Mouse (Mus musculus) intestine, embryonic 16.5 days (tissue): ENCODE data around the gene Hyal2. TPM values are rescaled to one million over a fixed set of nuclear protein-coding genes. Genes with fewer than 3 reads are reported as not detected.

Experiments
- ATAC-seq: fragments of 200-750 bp; cut with Nextera tagmentation; 2 replicates; pipeline ENCODE4 v1.8.0; 2017; ENCODE audit warnings: moderate TSS enrichment, moderate library complexity
- H3K27ac ChIP-seq: fragments of 300-500 bp; sonication (generic); 2 replicates; pipeline ENCODE4 v1.5.1; 2014; ENCODE audit warnings: mild to moderate bottlenecking, low read length
- H3K27me3 ChIP-seq: fragments of 300-500 bp; sonication (generic); replicated peaks from 2 replicates; pipeline ENCODE4 v1.6.1; 2014; ENCODE audit warnings: low read length, control low read depth, mixed read lengths; ENCODE audit not compliant: control insufficient read depth, insufficient read depth
- H3K36me3 ChIP-seq: fragments of 300-500 bp; sonication (generic); 2 replicates; pipeline ENCODE4 v1.6.1; 2014; ENCODE audit warnings: low read length, control low read depth; ENCODE audit not compliant: control insufficient read depth, insufficient read depth
- H3K4me1 ChIP-seq: fragments of 300-500 bp; sonication (generic); 2 replicates; pipeline ENCODE4 v1.6.1; 2014; ENCODE audit warnings: low read length, control low read depth, mixed read lengths; ENCODE audit not compliant: control insufficient read depth, insufficient read depth
- H3K4me2 ChIP-seq: fragments of 300-500 bp; sonication (generic); 2 replicates; pipeline ENCODE4 v1.6.1; 2014; ENCODE audit warnings: low read depth, low read length, control low read depth
- H3K4me3 ChIP-seq: fragments of 300-500 bp; sonication (generic); 2 replicates; pipeline ENCODE4 v1.5.1; 2014; ENCODE audit warnings: mild to moderate bottlenecking, low read length
- H3K9ac ChIP-seq: fragments of 300-500 bp; sonication (generic); 2 replicates; pipeline ENCODE4 v1.6.1; 2014; ENCODE audit warnings: low read depth, low read length
- H3K9me3 ChIP-seq: fragments of 300-500 bp; sonication (generic); 2 replicates; pipeline ENCODE4 v1.6.1; 2016; ENCODE audit warnings: low read length, control low read depth; ENCODE audit not compliant: control insufficient read depth
- WGBS: fragments of 180-500 bp; shearing (Covaris S2); extraction: QIAGEN DNeasy Blood & Tissue Kit; methylation state at CpG from one replicate; pipeline ENCODE4 v1.1.7; 2014; 5-methylcytosine and 5-hydroxymethylcytosine counted together
- polyA plus RNA-seq: library from polyadenylated mRNA; unstranded; fragments of >200 nt; fragmentation: Nextera tagmentation; extraction: Ambion mirVana; gene quantifications from 2 replicates; pipeline ENCODE4 v1.2.1, GENCODE M21; 2015

Hyal2 gene
- 88.2 and 91.2 TPM in 2 replicates for polyA plus RNA-seq

DNA sequence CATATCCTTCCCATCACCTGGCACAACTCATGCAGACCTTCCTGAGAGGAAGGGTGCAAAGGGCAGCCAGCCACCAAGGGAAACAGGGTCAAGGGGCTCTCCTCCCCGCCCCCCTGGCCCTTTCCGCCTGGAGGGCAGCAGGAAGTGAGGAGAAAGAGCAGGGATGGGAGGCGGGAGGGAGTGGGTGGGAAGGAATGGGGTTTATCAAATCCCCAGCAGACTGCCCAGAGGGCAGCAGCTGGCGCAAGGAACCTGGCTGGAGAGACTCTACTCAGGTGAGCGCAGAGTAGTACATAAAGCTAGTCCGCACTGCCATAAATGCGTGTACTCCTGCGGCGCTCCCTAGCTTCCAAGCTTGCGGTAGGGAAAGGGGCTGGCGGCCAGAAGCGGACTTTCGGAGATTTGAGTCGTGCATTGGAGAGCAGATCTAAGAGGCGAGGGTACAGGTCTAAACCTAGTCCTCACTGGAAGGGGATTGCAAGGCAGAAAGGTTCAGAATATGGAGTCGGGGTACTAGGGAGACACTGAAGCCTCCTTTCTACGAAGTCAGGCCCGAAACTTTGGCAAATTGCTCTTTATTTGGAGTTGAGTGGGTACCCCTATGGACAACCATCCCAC is at the start of gene Hyal2:
Gene Hyal2 (plus strand): TSS at position 244 of the 618 bp plus-strand sequence.
- peaks cover 56% of the 10 kb centered on the region for H3K4me1 ChIP-seq

DNA sequence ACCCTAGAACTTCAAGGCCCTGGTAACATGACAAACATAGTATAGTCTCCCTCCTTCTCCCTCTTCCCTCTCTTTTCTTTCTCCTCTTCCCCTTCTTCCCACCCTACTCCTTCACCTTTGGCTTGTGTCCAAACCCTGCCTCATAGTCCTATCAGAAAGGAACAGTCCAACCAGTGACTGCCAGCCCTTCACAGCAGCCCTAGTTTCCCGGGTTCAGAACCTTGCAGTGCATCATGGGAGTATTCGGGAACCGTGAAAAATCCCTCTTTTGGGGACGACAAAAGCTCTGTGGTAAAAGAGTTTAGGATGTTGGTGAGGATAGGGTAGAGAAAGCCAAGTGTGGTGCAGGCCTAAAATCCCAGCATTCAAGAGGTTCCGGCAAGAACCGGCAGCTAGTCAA is 47.4 kb upstream of the Hyal2 start:
- H3K9ac ChIP-seq: no peak overlapping the region
- no peak for ATAC-seq
- H3K4me2 ChIP-seq: no peak overlapping the region
- H3K9me3 ChIP-seq: no peaks in the 10 kb centered on the region
- peaks cover 24% of the 10 kb centered on the region for H3K4me1 ChIP-seq
- no peak overlapping the region for H3K27ac ChIP-seq
- H3K4me3 ChIP-seq: no peak overlapping the region
- no peaks in the 10 kb centered on the region for H3K36me3 ChIP-seq
- peaks cover 4% of the 10 kb centered on the region; the same call in 1 of the 2 replicates for H3K27me3 ChIP-seq
- WGBS: 68% methylated on average over 6 of the region's 6 CpGs

More for the DNA sequence above, at the start of gene Hyal2:
- no peak for ATAC-seq
- 6% methylated on average over 18 of the region's 18 CpGs for WGBS
- Histone ChIP-seq H3K4me3 (peak within 1 kb of the TSS; percentile 78), H3K9ac (peak within 1 kb of the TSS; percentile 85), H3K36me3 (peaks cover 6% of the 10 kb centered on the region; the same call in 1 of the 2 replicates), H3K4me2 (peak within 1 kb of the TSS; percentile 74), H3K9me3 (no peaks in the 10 kb centered on the region), H3K27me3 (no peaks in the 10 kb centered on the region), H3K27ac (peak within 1 kb of the TSS; percentile 72)

DNA sequence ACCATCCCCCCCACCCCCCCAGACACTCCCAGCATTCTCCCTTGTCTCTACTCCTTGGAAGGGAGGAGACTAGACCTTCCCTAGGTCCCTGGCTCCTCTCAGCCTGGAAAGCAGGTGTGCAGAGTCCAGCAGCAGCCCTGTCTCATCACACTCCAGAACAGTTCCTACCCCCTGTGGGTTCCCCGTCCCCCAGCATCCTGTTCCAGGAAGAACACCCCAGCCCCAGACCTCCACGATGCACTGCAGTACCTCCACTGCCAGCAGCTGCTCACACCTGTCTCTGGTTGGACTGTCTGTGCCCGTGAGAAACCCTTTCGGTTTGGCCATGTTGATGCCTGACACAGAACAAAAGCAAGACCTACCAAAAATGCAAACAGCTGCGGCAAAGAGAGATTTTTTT is 46.6 kb upstream of the Hyal2 start:
- no peak overlapping the region for H3K27ac ChIP-seq
- no peak overlapping the region for H3K4me3 ChIP-seq
- H3K4me2 ChIP-seq: peak overlapping the region; percentile 53; the same call in 1 of the 2 replicates
- H3K36me3 ChIP-seq: no peaks in the 10 kb centered on the region
- H3K4me1 ChIP-seq: peaks cover 24% of the 10 kb centered on the region
- peaks cover 5% of the 10 kb centered on the region for H3K27me3 ChIP-seq
- no peak for ATAC-seq
- 41% methylated on average over 5 of the region's 5 CpGs for WGBS
- H3K9me3 ChIP-seq: no peaks in the 10 kb centered on the region
- 0 out of 2 replicates have a peak overlapping the region, but pooled peaks have one; percentile 60 for H3K9ac ChIP-seq

DNA sequence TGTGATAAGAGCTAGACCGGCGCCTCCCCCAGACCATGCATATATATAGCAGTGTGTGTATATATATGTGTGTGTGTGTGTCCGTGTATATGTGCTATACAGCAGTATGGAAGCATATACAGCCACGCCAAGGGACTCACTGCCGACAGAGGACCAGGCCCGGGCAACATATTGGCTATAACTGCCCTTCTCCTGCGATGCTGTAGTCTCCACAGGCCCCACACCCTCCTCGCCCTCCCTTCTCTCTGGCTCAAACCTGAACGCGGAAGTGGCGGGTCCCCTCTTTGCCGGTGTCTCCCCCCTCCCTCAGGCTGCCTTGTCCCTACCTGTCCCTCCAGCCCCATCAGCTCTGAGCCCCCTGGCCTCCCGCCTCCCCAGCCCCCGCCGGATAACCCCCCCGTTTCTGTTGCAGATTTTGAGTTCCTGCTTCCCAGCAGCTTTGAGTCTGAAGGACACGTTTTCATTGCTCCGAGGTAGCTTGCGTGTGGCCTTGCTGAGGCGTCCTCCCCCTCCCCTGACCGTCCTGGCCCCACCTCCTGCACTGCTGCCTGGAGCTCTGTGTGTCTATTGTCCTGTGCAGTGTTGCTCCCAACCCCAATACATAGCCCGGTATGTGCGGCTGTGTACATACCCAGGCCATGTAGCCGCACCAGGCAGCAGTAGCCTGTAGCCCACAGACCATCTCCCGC is 45.9 kb upstream of the Hyal2 start:
- Histone ChIP-seq H3K36me3 (no peaks in the 10 kb centered on the region), H3K4me1 (peaks cover 28% of the 10 kb centered on the region), H3K9me3 (no peaks in the 10 kb centered on the region), H3K4me2 (peak overlapping the region; percentile 53), H3K4me3 (peak overlapping the region; percentile 31), H3K9ac (peak overlapping the region; percentile 60), H3K27me3 (peaks cover 7% of the 10 kb centered on the region), H3K27ac (no peak overlapping the region)
- WGBS: 16% methylated on average over 25 of the region's 25 CpGs
- ATAC-seq: peak; percentile 50

DNA sequence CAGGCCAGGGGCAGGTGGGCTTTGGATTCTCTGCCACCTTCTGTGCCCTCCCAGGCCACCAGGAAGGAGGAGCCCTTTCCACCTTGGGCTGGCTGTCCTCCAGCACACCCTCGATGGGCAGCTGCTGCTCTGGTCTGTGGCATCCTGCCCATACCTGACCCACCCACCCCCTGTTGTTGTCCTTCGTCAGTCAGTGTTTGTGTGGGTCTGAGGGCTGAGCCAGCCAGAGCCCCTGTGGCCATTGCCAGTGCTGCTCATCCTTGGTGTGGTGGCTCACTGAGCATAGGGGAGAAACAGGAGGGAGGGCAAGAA is 45.4 kb upstream of the Hyal2 start:
- ATAC-seq: no peak
- peak overlapping the region; percentile 60 for H3K9ac ChIP-seq
- no peaks in the 10 kb centered on the region for H3K36me3 ChIP-seq
- peak overlapping the region; percentile 31 for H3K4me3 ChIP-seq
- WGBS: 34% methylated on average over 2 of the region's 2 CpGs
- no peaks in the 10 kb centered on the region for H3K9me3 ChIP-seq
- H3K4me1 ChIP-seq: peaks cover 28% of the 10 kb centered on the region
- peaks cover 10% of the 10 kb centered on the region for H3K27me3 ChIP-seq
- H3K4me2 ChIP-seq: peak overlapping the region; percentile 53
- no peak overlapping the region for H3K27ac ChIP-seq

DNA sequence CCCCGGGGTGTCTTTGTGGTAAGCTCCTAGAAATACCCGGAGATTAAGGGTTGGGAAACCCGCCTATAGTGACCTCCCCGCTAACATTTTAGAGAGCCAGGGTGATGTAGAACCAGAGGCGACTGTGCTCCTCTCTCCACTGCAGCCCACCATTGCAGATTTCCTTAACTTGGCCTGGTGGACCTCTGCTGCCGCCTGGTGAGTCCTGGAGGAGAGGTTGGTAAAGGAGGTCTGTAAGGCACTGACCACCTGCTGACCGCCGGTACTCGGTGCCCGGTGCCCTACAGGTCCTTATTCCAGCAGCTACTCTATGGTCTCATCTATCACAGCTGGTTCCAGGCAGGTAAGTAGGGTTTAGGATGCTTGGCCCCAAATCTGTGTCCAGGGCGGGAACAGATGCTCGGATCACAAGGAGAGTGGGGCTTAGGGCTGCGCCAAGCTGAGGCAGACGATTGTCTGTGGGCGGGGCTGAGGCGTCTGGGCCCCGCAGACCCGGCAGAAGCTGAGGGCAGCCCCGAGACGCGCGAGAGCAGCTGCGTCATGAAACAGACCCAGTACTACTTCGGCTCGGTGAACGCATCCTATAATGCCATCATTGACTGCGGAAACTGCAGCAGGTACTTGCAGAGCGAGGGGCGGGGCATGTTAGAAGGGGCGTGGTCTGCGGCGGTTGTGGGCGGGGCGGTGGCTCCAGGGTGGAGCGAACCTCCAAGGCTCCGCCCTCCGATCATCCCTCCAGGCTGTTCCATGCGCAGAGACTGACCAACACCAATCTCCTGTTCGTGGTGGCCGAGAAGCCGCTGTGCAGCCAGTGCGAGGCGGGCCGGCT is 41.3 kb upstream of the Hyal2 start:
- Histone ChIP-seq H3K9me3 (no peaks in the 10 kb centered on the region), H3K36me3 (no peaks in the 10 kb centered on the region), H3K27ac (no peak overlapping the region), H3K27me3 (peaks cover 14% of the 10 kb centered on the region), H3K4me2 (peak overlapping the region; percentile 88), H3K9ac (peak overlapping the region; percentile 61), H3K4me1 (peaks cover 21% of the 10 kb centered on the region), H3K4me3 (peak overlapping the region; percentile 49)
- 6% methylated on average over 44 of the region's 44 CpGs for WGBS
- ATAC-seq: peak; percentile 76

DNA sequence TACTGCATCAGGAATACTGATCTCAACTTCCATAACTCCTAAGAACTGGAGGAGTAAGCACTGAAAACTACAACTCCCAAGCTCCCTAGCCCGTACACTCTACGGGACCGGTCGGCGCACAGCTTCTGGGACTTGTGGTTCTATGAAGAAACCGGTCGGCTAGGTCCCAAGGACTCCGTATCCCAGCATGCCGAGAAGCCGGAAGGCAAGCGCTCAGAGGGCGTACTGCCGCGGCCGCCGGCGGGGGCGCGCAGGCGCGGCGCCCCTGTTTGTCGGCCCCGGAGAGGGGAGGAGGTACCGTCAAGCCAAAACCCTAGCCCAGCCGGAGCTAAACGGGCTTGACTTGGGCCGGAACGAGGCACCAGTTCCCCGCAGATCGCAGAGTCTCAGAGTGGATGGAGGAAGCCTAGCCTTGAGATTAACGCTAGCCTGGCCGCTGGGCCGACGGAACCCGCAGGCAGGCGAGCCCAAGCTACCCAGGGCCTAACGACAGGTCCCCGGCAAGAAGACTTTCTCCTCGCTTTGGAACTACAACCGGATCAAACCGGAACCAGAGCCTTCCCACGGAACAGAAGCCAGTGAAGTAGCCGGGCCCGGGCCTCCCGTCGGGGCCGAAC is 33.8 kb upstream of the Hyal2 start, which contains the start of gene Tmem115:
Gene Tmem115 (plus strand): TSS at position 155 of the 617 bp plus-strand sequence.
- WGBS: under 1% methylated on average over 48 of the region's 48 CpGs
- Histone ChIP-seq H3K4me3 (peak within 1 kb of the TSS; percentile 82), H3K27ac (peak within 1 kb of the TSS; percentile 83), H3K4me1 (peaks cover 21% of the 10 kb centered on the region), H3K27me3 (no peaks in the 10 kb centered on the region), H3K9ac (peak within 1 kb of the TSS; percentile 92), H3K9me3 (no peaks in the 10 kb centered on the region), H3K36me3 (peaks cover 9% of the 10 kb centered on the region; the same call in 1 of the 2 replicates), H3K4me2 (peak within 1 kb of the TSS; percentile 80)
- ATAC-seq: peak; percentile 98

DNA sequence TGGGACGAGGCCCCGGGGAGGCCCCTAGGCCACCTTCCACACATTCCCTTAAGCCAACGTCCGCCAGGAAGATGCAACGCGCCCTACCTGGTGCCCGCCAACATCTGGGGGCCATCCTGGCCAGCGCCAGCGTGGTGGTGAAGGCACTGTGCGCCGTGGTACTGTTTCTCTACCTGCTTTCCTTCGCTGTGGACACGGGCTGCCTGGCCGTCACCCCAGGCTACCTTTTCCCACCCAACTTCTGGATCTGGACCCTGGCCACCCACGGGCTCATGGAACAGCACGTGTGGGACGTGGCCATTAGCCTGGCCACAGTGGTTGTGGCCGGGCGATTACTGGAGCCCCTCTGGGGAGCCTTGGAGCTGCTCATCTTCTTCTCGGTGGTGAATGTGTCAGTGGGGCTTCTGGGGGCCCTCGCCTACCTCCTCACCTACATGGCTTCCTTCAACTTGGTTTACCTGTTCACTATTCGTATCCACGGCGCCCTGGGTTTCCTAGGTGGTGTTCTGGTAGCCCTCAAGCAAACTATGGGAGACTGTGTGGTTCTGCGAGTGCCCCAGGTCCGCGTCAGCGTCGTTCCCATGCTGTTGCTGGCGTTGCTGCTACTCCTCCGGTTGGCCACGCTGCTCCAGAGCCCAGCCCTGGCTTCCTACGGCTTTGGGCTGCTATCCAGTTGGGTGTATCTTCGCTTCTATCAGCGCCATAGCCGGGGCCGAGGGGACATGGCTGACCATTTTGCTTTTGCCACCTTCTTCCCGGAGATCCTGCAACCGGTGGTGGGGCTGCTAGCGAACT is 33.1 kb upstream of the Hyal2 start:
- Histone ChIP-seq H3K4me2 (peak overlapping the region; percentile 80), H3K9ac (peak overlapping the region; percentile 92), H3K36me3 (peaks cover 14% of the 10 kb centered on the region), H3K27ac (peak overlapping the region; percentile 83), H3K4me1 (peaks cover 21% of the 10 kb centered on the region), H3K4me3 (peak overlapping the region; percentile 82), H3K27me3 (no peaks in the 10 kb centered on the region), H3K9me3 (no peaks in the 10 kb centered on the region)
- under 1% methylated on average over 40 of the region's 40 CpGs for WGBS
- ATAC-seq: no peak; the same call in 1 of the 2 replicates
